Mouse (Mus musculus) c-Kit-positive CD71-negative TER-119-negative erythroid progenitor cells, embryonic 14.5 days (primary cell): Measurements from ENCODE around the gene Ajap1.

Source experiments
- DNase-seq: peaks from one replicate; pipeline ENCODE4 v3.0.0-alpha.2; 2013; ENCODE audit warnings: low read depth

Gene Ajap1

DNA sequence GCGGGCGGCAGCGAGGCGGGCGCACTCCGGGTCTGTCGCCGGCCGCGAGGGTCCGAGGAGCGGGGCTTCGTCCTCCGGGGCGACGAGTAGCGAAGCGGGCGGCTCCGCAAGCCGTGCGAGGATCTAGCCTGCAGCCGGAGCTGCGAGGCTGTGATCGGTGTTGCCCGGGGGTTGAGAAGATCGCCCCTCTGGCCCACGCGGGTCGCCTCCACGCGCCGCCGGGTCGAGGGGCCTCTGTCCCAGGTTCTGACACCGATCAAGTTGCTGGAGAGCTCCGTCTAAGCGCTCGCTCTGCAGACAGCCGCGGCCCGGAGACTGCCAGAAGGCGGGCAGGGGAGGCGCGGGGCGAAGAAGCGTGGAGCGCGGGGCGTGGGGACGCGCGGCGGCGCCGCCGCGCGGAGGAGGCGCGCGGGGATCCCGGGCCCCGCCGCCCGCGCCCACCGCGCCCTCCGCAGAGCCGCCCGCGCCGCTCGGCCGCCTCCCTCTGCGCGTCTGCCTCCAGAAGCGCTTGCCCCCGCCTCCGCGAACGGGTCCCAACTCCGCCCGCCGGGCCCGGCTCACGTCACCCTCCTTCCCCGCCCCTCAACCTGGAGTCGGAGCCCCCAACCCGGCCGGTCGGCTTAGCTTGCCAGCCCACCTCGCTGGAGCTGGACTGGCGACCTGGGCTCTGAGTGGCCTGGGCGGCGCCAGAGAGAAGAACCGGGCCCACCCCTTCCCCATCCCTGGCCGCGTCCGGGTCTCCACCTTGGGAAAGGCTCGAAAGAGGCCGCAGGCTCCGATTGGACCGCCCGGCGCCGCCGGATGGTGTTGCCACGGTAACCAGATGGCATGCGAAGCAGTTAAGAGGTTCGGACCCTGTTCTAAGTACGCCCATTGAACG lies at the start of gene Ajap1:
Gene Ajap1 (minus strand): TSS at position 353 of the 880 bp plus-strand sequence.
- no peak for DNase-seq

DNA sequence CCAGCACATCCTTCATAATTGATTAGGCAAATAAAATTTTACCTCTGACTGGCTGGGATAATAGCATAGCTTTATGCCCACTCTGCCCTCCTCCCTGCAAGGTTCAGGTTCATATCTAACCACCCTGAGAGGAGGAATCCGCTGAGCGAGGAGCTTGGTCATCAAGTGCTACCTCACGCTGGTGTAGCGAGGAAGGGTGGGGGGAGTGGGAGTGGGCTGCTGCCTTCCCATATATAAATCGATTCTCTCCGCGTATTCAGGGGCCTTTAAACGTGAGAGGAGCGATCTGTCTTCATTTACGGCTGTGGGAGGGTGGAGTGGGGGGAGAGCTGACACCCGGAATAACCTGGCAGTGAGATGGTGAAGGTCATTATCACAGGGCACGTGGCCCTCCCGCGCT lies 47.9 kb upstream of the Ajap1 start:
- DNase-seq: no peak

DNA sequence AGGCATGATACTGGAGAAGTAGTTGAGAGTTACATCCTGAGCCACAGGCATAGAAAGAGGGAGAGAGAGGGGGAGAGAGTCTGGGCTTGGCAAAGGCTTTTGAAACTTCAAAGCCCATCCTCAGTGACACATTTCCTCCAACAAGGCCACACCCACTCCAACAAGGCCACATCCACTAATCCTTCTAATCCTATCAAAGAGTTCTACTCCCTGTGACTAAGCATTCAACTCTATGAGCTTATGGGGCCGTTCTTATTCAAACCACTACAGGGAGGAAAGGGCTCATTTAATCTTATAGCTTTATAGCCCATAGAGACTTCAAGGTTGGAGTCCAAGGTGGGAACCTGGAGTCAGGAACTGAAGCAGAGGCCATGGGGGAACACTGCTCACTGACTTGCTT lies 39.0 kb upstream of the Ajap1 start:
- DNase-seq: no peak

DNA sequence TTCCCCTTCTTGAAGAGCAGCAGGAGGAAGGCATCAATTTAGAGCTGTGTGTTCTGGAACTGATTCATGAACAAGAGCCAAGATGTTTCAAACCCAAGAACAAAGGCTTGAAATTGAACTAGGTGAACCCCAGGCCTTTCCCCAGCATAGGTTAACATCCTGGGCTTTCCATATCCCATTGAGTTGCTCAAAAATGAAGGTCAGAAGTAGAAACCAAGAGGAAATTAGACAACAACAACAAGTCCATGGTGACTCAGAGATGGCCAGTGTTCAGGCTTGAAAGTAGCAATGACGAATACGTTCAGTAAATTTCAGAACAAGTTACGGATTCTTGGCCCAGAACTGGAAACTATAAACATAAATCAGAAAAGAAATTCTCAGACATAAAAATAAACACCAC lies 37.3 kb upstream of the Ajap1 start:
- DNase-seq: no peak

DNA sequence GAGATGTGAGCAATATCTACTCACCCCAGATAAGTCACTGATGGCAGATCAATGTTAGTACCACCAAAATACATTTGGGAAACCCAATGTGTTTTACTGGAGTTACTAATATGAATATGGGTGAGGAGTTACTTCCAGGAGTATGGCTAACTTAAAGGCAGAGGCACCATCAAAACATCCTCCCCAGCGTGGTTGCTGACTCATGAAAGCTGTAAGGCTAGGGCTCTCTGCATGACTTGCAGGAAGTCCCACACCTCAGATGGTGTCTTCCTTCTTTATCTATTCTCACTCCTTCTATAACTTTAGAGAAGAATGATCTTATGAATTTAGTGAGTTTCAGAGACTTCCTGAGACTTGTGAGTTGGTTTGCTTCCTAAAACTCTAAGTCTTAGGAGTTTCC lies 36.7 kb upstream of the Ajap1 start:
- DNase-seq: no peak

DNA sequence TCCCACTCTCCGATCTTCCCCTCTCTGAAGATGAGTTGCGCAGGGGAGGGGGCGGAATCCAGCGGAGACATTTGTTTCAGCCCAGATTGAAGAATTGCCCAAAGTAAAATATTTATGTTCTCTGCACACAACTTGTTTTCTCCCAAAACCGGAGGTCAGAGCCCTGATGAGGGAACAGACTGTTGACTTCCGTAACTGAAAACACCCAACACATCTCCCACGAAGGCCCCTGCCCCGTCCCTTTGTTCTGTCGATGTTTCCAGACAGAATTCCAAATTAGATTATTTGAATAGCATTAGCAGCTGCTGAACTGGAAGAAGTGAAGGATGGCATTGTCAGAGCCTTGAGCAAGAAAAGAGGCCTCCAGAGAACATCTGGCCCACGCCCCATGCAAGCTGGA lies 33.2 kb upstream of the Ajap1 start:
- DNase-seq: no peak

DNA sequence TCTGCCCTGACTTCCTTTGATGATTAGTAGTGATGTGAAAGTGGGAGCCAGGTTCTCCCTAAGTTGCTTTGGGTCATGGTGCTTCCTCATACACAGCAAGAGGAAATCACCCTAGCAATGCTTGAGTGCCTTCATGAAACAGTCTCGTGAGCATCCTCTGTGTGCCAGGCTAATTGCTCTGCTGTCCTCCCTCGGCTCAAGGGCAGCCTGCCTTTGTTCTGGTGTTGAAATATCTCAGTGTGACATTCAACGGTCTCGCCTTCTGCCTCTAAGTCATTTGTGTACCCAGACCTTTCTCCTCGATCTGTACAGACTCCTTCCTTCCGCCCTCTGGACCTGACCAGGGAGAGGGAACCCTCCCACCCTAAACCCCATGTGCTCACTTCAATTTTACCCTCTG lies 31.5 kb upstream of the Ajap1 start:
- no peak for DNase-seq

DNA sequence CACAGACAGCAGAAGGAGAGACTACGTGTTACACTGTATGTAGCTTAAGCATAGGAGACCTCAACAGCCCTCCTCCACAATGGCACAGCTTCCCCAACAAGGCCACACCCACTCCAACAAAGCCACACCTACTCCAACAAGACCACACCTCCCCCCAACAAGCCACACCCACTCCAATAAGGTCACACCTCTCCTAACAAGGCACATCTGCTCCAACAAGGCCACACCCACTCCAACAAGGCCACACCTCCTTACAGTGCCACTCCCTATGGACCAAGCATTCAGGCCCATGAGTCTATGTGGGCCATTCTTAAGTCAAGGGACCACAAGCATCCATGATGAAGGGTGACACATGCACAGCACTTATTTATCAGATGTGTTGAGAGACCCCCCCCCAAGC lies 28.9 kb upstream of the Ajap1 start:
- DNase-seq: no peak

DNA sequence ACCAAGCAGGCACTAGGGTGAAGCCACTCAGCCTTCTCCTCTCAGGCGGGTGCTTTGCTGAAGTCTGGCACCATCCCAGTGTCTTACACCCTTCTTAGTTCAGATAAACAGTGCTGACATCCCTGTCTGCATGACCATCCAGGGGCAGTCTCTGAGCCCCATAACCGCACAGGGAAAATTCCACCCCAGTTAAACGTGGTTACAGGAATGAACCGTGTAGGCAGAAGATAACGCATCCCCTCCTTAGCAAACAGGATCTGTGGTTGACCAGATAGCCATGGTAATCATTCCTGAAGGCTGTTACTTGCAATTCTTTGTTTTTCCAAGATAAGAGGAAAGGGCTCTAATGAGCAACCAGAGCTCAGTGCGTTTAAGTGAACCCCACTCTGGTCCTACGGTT lies 19.3 kb upstream of the Ajap1 start:
- DNase-seq: peak; percentile 12

DNA sequence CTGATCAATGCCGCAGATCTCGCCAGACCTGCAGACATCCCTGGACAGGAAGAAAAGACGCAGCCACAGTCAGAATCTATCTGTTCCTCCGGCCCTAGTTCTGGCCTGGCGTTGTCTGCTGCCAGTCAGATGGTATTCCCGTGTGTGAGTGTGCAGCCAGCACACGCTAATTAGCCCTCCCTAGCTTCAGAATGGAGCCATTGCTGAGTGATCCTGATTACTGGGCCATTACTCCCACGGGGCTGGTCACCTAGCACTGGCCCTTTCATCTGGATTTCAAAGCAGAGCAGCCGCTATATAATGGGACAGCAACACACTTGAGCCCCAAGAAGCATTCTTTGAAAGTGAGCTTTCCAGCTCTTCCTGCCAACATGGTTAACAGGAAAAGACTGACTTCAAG lies 9.8 kb upstream of the Ajap1 start:
- no peak for DNase-seq

DNA sequence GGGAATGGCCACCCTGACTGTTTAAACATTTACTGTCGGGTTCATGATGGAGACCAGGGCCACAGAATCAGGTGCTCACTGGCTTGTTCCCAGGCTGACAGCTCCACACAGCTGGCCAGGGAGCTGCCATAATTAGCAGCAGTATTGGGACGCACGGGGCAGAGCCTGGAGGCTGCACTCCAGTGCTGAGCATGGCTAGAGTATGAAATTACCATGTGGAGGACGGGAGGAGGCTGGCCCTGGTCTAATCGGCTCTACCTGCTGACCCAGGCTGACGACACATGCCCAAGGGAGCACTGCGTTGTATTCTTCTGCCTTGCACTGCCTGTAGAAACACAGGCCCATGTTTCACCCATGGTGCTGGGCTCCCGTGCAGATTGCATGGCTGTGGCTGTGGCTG lies 6.5 kb upstream of the Ajap1 start:
- no peak for DNase-seq

DNA sequence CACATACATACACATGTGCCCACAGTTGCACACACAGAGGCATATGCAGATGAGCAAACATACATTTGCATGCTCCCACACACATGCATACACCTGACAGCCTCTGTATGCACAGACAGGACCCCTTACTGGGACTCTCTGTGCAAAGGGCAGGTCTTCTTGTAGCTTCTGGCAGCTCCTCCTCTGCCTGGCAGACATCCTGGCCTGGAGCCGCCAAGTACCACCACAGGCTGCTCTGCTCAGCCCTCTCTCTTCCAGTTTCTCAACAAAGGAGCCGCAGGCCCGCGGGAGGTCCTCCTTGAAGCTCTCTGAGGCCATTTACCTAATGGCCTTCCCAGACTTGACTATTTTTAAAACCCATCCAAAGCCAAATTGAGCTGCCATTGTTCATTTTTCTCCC lies 3.3 kb upstream of the Ajap1 start:
- DNase-seq: no peak

DNA sequence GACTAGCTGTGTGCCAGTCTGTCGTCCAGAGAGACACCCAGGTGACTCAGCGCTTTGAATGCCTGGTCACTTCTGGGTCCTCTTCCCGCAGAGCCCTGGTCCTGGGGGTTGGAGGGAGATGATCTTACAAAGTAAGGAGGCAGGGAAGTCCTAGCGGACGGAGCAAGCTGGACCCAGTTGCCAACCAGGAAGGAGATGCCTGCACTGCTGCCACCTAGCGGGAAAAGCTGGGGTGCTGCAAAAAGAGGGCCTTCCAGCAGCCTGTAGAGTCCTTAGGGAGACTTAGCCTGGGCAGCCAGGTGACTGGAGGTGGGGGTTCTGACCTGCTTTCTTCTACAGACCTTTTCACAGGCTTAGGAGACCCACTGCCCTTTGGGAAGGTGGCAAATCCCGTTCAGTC lies 1.8 kb upstream of the Ajap1 start:
- DNase-seq: peak; percentile 33

DNA sequence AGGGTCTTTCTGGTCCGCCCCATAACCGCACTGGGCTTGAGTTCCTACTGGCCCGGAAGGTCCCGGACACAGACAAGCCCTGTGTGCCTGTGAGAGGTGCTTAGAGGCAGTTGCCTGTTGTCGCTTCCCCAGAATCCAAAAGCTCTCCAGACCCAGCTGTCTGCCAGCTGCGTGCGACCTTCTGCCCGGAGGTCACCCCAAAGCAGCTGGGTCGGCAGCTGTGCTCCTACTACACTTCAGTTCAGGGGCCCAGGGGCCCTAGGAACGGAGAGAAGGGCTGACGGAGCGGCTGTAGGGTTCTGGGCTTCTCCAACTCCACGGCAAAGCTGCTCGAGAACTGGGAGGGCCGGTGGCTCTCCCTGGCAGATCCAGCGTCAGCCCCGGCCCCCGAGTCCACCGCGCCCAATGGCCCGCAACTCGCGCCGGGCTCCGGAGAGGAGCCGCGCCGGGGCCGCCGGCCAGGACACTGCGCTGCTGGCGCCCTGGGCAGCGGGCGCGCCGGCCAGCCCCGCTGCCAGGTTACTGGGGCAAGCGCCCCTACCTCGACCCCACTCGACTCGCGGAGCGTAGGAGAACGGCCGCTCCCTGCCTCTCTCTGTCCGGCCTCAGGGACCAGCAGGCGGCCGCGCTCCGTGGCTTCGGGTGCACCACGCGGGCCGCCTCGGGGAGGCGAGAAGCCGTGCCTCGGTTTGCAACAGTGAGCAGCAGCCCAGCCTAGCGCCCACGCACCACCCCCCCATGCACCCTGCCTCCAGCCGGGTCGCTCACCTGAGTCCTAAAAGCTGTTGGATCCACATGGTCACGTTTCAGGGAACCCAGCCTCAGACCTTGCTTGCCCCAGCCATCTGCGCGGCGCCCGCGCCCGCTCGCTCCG lies 1.0 kb downstream of the Ajap1 start:
- DNase-seq: no peak

DNA sequence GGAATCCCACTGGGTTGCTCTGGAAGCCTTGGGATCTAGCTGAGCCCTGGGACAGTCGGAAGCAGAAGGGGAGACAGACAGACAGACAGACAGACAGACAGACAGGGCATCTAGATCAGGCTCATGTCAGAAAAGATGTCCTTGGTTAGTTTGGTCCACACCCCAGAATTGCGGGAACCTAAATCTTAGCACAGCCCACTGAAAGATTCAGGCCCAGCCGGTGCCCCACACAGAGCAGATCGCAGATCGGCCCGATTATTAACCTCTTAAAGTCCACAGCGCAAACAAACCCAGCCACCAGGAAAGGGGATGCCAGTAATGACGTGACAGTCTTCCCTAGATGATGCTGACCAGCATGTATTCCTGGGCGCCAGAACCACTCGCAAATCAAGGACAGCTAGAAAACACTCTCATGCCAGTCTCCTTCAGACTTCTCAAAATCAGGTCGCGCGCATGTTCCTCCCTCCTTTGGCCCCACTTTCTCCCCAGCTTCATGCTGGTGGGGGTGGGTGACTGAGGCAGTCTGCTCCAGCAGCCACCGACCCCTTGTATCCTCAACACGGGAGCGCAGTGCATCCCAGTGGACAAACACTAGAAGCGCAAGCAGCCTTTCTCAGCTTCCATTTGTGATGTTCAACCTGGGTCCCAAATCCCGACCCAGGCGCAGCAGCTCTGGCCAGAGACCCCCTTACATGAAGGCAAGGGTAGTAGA lies 1.9 kb downstream of the Ajap1 start:
- DNase-seq: no peak

DNA sequence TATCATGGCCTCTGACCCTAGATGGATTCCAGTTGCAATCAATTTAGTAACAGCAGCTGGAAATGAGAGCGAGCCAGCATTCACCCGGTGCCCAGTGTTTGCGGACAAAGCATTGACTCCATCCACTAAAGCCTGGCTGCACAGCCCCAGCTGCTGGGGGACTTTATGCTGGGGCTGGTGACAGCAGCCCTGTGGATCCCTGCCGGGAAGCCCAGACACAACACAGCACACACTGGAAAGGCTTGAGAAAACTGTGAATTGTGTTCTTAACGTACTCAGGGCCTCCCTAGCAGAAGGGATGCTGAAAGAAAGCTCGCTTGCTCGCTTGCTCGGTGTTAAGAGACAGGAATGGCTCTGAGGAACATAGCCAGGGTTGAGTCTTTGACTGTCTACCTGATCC lies 3.5 kb downstream of the Ajap1 start:
- no peak for DNase-seq

DNA sequence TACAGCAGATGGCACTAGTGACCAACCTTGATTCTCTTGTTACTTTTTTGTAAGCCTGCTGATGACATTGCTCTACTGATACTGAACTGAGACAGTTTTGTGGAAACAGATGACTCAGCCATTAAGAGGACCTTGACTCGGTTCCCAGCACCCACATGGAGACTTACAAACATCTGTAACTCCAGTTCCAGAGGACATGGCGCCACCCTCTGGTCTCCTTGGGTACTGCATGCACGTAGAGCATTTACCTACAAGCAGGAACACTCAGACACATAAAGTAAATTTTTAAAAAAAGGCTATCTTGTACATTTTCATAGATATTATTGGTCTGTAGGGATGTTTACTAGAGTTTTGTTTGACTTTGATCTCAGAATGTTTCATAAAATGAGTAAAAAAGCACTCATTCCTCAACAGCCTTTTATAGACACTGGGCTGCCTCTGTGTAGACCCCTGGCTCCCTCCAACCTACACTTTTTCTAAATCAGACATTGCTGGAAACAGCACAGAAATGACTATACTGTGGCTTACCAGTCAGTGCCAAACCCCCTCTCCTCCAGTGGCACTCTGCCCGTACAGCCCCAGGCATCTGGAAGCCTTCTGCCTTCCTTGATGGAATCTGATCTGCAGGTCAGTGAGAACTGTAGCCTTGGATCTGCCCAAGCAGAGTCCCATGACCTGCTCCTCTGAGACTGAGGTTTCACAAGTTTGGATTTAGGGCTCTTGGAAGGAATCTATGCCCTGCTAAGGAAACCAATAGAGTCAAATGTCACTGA lies 8.9 kb downstream of the Ajap1 start:
- no peak for DNase-seq

DNA sequence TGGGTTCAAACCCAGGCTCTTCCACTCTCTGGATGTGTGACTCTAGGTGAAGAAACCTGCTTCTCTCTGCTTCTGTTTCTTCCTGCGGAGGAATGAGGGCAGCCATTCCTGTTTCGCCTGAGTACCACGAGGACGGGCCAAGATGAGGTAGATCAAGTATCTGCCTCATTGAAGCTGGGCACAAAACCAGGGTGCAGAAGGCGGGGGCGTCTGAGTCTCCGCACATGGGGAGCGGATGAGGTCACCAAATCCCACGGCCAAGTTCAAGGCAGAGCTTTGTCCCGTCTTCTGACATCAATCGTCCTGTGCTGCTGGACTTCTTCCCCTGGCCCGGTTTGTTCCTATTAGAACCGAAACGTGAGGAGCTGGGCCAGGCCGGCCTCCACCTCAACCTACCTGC lies 12.9 kb downstream of the Ajap1 start:
- DNase-seq: no peak

DNA sequence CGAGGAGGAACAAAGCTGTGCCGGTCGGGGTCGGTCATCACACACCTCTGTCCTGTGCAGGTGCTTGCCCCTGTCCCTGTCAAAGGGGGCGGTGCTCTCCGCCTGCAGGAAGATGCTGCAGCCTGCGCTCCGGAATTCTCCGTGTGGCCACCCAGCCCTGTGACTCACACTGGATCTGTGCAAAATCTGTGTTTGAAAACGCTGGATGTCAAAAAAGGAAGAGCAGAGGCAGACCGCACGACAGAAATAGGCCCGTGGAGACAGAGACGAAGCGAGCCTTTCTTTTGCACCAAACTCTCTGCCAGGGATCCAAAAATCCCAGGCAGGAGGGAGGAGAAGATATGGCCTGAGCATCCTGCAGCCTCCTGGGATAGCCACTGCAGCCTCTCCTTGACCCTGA lies 22.7 kb downstream of the Ajap1 start:
- DNase-seq: no peak

DNA sequence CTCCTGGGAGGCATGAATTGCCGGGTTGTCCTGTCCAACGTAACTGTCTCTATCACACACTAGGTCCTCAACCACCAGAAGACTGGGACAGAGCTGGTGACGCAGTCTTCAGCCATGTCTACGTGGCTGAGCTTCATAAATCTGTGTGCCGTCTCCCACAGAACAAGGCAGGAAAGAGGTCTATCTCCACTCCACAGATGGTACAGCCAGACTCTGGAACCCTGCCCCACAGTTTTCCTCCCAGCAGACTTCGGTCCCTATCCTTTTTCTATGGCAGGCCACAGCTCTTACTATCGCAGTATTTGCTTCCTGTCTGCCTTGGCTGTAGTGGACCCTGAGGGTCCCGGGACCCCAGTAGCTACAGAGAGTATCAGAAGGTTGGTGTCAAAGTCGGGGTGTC lies 23.1 kb downstream of the Ajap1 start:
- DNase-seq: no peak

DNA sequence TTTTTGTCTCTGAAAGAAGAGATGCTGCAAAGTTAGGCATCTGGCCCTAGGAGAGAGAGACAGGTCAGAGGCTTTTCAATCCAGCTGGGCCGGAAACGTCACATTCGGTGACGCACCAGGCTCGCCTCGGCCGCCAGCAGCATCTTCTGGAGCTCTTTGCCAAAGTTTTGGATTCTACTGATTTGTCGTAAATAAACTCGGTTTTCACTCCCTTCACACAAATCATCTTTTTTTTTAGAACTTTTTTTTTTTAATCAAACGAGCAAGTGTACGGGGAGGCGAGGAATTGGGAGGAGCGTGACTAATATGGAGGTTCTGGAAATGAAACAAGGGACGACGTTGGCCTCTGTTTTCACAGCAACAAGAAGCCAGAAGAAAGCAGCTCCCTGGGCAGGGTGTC lies 23.8 kb downstream of the Ajap1 start:
- DNase-seq: no peak

DNA sequence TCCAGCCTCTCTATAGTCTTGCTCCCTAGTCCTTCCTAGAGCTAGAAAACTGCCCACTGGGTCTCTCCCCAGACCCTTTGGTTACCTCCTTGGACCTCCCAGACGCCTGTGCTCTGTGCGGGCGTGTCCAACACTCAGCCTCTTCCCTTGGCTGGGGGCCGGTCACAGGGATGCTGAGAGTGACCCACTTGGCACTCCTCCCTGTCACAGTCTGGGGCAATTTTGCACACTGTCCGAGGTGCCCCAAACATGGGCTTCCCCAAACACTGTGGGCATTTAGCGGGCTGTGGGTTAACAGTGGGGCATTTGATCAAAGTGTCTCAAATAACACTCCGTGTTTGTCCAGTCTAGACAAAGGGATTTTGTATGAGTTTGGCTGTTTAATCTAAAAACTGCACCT lies 29.1 kb downstream of the Ajap1 start:
- no peak for DNase-seq
